Mouse (Mus musculus): ENCODE measurements around the gene Slc25a33. TPM values are rescaled to one million over a fixed set of nuclear protein-coding genes. Genes with fewer than 3 reads are reported as not detected.

Gene Slc25a33
- total RNA-seq, 2 experiments from 2014 or later: 28.4 to 30.7 TPM

DNA sequence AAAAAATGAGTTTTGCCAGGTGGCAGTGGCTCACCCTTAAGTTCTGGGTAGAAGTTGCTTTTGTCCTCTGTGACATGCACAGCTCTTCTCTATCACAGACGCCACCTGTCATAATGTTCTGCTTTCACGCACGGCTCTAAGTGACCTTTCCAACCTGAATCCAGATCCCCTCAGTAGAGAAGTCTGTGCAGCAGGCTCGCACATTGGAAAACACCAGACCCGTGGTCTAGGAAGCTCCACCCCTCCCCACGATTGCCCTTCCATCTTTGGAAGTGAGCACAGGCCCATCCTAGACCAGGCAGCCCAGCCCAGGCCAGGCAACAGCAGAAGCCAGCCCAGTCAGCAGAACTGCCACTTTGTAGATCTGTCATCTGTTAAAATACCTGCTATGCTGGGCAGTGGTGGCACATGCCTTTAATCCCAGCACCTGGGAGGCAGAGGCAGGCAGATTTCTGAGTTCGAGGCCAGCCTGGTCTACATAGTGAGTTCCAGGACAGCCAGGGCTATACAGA is 20.9 kb upstream of the Slc25a33 start:
- no peak for DNase-seq (ENCODE audit: low spot score in 2 of 2)

DNA sequence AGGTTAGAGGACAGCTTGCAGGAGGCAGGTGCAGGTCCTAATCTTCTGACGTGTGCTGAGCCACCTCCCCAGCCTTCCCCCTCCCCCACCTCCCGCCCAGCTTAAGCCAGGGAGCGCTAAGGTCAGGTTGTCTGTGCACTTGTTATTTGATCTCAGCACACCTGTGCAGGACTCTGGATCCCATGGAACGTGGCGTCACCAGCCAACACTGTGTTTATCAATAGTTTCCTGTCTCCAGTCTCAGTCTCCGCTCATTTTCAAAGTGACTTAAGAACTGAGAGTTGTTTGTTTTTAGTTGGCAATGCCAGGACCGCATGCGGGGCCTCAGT is 19.9 kb upstream of the Slc25a33 start:
- DNase-seq (ENCODE audit: low spot score in 2 of 2): no peak

DNA sequence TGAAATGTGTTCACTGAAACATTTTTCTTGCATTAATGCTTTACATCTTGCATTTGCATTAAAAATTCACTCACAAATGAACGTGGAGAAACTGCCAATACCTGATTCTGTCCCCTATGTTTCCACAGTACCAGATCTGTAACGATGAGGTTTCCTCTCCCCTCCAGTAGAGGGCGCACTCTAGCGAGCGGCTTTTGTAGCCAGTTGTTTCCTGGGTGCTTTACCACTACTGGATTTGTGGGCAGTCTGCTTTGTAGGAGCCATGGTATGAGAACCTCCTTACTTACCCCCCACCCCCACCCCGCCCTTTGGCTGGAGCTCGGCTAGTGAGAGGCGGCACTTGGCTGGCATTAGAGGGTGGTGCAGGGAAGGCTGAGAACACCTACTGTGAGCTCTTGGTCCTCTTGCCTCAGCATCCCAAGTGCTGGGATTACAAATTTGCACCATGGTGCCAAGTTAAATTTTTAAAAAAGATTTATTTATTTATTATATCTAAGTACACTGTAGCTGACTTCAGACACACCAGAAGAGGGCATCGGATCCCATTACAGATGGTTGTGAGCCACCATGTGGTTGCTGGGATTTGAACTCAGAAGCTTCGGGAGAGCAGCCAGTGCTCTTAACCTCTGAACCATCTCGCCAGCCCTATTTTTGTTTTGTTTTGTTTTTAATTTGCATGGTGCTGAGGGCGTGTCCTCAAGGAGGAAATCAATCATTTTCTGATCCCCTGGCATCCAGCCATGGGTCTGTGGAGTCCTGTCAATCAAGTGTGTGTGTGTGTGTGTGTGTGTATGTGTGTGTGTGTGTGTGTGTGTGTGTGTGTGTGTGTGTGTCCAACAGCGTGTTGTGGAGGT is 19.3 kb upstream of the Slc25a33 start:
- no peak for DNase-seq (ENCODE audit: low spot score in 2 of 2)

DNA sequence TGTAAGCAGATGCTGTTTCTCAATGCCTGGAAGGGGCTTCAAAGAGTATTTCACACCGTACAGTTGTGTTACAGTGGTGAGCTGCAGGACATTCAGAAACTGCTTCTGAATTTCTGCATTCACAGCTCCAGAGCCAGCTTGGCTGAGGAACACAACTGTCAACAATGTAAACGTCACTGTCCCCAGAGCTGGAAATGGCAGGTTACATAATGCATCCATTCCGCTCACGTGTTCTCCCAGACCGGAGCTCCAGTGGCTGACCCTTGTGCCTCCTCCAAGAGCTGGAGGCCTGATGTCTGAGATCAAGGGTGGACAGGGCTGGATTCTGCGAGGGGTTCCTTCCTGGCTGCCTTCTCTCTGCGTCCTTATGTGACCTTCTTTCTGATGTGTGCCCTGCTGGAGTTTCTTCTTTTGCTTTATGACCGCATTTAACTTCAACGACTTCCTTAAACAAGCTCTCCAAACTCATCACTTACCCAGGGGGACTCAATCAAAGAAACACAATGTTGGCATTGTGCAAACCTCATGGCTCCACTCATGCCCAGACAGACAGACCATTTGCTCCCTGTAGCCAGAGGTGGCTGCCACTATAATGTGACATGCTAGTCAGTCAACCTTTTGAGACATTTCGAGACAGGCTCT is 18.2 kb upstream of the Slc25a33 start:
- DNase-seq (ENCODE audit: low spot score in 2 of 2): no peak

DNA sequence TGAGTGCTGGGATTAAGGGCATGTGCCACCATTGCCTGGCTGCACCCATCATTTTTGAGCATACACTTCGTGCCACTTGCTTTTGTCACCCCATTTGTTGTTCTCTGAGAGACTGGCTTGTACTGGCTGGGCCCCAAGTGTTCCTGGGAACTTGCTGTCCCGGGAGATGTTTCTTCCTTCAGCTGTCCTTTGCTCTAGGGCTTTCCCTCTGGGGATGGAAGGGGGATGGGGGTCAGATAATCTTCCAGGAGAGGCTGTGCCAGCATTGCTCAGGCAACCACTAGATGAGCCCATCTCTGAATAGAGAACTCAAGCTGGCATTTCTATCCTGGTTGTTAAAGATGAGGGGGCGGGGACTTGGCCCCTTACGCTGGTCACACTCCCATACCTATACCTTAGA is 17.4 kb upstream of the Slc25a33 start:
- DNase-seq (ENCODE audit: low spot score in 2 of 2): no peak

DNA sequence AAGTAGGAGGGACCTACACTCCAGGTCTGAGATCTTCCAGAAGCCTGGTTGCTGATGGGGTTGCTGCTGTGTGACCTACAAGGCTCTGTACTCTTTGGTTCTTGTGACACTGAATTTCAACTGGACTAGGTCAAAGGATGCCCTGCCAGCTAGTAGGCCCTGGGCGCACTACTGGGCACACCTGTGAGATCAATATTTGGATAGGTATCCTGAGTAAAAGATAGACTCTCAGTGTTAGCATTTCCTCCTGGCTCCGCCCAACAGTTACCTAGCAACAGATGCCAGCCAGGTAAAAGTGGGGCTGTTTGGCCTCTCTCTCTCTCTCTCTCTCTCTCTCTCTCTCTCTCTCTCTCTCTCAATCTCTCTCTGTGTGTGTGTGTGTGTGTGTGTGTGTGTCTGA is 16.9 kb upstream of the Slc25a33 start:
- DNase-seq (ENCODE audit: low spot score in 2 of 2): no peak

DNA sequence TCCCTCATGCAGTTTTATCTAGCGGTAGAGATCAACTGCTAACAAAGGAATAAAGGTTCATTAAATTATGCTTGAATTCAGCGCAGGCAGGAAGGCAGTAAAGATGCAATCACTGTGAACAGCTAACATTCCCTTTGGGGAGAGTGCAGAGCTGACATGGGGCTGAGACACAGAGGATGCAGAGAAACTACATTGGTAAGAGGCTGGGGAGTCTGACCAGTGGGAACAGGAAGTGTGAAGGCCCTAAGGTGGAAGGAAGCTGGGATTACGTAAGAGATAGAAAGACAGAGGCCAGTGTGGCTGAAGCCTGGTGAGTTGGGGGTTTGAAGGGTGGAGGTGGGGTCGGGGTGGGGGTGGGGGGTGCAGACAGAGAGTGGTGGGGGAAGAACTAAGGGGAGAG is 16.5 kb upstream of the Slc25a33 start:
- DNase-seq (ENCODE audit: low spot score in 2 of 2): no peak

DNA sequence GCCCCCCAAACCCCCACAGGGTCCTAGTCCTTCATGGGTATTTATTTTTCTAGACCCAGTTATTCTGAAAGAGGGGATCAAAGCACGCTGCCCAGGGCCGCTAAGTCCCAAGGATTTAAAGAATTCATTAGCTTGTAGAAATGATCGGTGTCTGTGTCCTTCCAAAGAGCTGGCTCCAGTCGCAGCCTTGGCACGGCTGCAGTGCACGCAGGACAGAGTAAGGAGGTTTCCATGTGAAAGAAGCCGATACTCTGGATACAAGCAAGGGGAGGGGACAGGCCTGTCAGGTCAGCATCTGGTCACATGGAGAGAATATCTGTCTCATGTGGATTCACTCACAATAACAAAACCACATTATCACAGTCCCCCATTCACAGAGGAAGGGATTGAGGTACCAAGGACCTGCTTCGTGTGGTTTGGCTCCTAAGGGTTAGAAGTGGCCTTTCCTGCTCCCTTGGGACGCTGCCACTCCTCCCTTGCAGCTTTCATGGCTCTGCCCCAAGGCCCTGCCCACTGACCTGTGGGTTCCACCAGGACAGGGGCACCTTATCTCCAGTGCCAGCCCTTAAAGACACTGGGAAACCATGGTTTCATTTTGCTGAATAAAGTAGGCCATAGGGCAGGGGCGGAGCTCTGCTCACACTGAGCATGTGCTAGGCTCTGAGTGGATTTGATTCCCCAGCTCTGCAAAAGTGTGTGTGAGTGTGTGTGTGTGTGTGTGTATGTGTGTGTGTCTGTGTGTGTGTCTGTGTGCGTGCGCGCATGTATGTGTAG is 15.5 kb upstream of the Slc25a33 start:
- no peak for DNase-seq (ENCODE audit: low spot score in 2 of 2)

DNA sequence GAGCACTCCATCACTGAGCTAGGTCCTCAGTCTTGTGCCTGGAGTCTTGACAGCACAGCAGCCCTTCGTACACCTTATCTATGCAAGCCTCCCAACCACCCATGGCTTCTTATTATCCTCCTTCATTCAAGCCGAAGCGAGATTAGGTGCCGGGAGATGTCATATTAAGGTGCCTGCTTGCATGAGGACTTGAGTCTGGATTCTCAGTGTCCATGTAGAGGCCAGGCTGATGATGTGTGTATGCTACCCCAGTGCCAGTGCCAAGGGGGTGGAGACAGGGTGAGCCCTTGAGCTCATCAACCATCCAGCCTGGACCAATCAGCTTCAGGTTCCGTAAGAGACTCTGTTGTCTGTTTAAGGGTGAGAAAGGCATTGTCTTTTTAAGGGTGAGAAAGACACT is 10.8 kb upstream of the Slc25a33 start:
- no peak for DNase-seq (ENCODE audit: low spot score in 2 of 2)

DNA sequence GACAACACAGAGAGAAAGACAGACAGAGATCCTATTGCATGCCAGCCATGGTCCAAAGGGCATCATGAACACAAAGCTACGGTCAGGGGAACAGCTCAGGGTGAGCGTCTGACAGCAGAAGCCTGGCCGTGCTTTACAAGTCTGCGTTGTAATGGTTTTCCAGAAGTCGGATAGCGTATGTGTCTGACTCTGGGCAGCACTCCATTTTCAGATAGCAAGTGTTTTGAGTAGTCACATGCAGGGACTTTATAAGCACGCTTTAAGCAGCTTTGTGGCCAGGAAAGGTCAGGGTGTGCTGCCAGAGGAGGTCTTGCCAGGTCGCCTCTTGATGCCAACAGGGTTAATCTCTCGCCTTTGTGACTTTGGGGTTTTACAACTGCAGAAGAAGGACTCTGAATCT is 10.3 kb upstream of the Slc25a33 start:
- DNase-seq (ENCODE audit: low spot score in 2 of 2): no peak

DNA sequence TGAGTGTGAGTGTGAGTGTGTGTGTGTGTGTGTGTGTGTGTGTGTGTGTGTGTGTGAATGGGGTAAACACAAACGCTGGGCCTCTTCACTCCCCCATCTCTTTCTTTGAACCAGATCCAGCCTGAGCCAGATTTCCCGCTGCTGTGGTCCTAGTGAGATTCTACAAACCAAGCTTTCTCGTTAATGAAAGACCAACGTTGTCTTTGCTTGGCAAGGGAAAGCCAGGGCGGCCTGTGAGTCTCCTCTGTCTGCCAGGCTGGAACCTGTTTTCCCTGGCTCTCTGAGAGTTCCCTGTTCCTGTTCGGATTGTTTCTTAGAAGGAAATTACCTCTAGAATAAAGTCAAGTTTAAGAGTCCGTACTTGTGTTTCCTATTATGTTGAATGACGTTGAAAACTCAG is 8.9 kb upstream of the Slc25a33 start:
- peak in 1 of 2 experiments; percentile 58 for DNase-seq (ENCODE audit: low spot score in 2 of 2)

DNA sequence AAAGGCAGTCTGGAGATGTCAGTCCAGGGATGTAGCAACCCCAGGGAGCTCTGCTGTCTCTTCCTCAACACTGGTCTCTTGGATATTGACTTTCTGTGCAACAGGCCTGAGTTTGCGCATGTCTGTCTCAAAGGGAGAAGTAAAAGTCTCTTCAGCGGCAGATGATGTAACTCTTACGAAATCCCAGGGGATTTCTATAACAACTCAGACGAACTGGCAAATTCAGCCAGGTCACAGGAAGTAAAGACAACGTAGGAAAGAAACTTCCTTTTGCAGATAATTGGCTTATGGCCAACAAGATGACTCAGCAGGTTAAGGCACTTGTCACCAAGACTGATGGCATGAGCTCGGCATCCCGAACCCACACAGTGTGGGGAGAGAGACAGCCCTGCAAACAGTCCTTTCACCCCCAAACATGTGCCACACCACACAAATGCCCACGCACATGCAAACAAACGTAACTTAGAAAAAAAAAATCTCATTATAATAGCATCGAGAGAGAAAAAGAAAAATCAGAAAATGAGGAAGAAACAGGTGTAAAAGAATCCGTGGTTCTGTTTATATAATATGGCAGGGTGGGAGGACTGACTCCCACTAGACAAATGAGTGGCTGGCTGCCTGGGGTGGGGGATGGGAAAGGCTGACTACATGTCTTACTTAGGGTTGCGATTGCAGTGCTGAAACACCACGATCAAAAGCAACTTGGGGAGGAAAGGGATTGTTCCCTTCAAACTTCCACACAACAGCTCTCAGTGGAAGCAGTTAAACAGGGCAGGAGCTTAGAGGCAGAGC is 6.7 kb upstream of the Slc25a33 start:
- DNase-seq (ENCODE audit: low spot score in 2 of 2): no peak

DNA sequence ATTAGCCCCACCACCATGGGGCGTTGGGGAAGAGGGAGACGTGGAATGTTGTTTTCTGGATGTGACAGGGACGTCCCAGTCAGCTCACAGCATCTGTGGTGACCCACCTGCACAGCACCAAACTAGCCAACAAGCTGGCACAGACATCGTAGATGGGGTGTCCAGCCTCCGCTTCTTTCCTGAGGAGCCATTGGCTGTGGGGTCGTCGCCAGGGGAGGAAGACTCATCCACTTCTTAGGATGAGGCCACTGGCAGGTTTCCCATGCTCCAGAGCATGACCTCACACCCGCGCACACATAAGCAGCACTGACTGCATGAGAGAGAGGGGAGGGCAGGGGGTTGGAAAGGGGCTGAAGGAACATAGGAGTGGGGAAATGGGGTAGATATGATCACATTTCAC is 5.9 kb upstream of the Slc25a33 start:
- DNase-seq (ENCODE audit: low spot score in 2 of 2): no peak

DNA sequence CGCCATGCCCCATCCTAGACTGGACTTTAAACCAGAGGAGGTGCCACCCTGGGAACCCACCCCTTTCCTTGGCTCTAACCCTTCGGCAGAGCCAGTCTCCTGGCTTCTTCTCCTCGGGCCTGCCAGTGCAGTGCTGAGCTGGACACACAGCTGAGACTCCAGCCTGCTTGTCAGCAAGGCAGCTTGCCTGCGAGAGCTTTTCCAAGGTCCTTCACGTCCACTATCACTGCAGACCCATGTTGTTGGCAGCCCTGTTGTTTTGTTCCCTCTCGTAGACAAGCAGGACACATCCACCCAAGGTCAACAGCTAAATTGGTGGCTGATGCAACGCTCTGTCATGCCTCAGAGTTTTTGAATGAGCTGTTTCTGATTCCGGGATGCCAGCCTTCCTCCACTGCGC is 3.0 kb upstream of the Slc25a33 start:
- DNase-seq (ENCODE audit: low spot score in 2 of 2): no peak

DNA sequence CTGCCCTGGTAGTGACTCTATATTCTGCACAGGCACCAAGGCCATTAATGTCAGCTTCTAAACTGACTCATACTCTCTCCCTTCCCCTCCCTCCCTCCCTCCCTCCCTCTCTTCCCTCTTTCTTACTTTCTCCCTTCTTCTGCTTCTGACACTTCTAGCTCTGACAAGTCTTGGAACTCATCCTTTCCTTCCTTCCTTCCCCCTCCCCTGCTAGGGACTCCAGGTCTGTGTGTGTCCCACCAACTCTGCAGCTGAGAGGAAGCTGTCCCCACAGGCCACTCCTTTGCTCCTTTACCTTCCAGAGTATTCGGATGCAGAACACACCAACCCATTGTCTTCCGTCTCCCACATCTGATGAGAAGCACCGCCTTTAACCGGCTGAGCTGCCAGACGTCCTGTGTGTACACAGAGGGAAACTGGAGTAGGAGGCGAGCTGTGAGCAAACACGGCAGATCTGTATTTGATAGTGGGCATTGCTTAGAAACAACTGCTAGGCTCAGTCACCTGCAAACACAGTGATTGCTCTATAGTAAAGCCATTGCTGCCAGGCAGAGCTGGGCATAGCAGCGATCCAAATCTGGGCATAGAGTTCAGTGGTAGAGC is 1.8 kb upstream of the Slc25a33 start:
- no peak for DNase-seq (ENCODE audit: low spot score in 2 of 2)

DNA sequence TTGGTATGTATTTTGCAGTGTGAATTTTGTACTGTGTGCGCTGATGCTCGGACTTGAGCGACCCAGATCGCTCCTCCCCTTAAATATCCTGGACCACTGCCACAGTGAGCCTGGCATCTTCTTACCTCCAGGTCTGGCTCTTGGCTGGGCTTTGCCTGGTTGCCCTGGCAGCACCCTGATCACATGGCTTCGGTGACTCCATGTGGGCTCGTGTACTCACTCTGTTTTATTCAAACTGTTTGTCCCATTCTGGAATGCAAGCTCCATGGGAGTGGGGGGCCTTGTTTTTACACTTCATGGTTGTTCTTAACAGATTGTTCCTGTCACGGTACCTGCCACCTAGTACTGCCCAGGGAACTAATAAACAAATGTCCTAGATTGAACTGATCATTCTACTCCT is 1.3 kb upstream of the Slc25a33 start:
- DNase-seq (ENCODE audit: low spot score in 2 of 2): no peak

DNA sequence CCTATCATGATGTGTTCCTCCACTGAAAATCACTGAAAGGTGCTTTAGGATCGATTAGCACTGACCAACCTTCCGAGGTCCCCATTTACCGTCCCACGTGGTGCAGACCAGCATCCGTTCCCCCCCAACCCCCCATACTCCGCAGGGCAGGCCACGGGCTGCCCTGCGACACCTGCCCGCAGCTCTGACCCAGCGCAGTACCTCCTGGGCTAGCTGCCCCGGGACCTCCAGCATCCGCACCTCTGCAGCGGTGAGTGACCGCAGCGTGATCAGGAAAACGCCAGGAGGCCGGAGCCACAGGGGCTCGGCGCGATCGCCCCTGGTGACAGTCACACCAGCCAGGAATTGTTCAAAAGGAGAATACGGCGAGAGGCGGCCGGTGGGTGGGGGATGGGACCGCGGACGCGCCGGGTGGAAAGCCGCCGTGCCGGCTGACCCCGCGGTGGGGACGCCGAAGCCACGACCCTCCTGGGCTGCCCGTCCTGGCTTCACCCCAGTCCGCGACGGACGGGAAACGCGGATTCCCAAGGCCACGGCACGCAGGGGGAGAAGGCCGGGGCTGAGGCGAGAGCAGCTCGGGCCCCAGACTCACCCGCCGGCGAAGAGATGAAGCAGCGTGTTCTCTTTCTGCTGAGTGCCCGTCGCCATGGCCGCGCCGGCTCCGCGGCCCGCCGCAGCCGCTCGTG is 526 bp downstream of the Slc25a33 start:
- no peak for DNase-seq (ENCODE audit: low spot score in 2 of 2)

DNA sequence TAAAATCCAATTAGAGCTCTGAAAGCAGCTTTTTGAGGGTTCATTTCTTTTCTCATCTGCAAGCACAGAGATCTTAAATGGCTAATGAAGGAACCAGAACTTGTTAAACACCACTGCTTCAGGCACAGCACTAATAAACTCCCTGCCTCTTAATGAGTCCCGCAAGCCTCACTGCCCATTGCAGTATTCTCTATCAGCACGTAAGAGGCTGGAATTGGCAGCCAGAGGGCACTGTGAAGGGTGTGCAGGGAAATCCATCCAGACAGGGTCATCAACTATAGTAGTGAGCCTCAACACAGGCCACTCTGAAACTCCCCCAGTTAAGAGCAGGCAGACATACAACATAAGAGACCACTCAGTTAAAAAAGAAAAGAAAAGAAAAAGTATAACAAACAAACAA is 1.7 kb downstream of the Slc25a33 start:
- no peak for DNase-seq (ENCODE audit: low spot score in 2 of 2)

DNA sequence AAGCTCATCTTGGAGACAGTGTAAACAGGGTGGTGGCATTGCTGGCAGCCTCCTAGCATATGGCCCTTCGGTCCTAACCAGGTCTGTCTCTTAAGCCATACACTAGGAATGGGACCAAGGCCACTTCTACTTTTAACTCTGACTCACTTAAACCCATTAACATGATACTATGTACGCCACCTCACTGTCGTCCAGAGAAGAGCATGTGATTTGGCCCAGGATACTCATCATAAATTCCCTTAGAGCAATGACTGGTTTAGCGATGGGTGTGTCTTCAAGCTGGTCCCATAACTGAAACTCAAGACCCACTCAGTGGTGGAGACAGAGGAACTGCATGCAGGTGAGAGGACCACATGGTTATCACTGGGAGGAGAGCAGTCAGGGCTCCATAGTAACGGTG is 8.9 kb downstream of the Slc25a33 start:
- no peak for DNase-seq (ENCODE audit: low spot score in 2 of 2)

DNA sequence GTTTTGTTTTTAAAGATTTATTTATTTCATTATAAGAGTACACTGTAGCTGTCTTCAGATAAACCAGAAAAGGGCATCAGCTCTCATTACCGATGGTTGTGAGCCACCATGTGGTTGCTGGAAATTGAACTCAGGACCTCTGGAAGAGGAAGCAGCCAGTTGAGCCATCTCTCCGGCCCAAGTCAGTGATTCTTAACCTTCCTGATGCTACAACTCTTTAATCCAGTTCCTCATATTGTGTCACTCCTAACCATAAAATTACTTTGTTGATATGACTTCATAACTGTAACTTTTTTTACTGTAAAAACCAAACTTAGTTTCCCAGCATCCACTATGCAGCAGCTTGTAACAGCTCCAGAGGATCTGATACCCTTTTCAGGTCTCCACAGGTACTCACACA is 10.7 kb downstream of the Slc25a33 start:
- DNase-seq (ENCODE audit: low spot score in 2 of 2): no peak

Measured in layer of hippocampus, postnatal 10 days (tissue).